Mouse (Mus musculus): ENCODE data around the gene Olfr1301.

DNA sequence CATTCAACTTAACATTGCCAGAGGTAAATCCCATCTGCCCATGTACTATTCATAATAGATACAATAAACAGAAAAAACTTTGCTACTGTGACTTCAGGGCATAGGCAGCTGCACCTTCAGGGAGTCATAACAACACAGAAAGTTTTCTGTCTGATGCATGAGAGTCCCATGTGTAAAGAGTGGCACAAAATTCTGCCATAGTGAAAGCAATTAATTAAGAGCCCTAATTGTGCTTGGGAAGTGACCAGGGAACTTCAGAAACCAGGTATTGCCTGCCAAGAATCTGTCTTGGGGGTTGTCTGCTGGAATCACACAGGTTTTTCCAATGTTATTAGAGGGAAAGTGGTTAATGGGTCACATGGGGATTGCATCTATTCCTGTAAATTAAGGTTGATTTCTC is 24.1 kb upstream of the Olfr1301 start:
- no peak for TF ChIP-seq CTCF (IDR thresholded peaks at IDR 0.05)
- TF ChIP-seq EP300 (IDR thresholded peaks at IDR 0.05; ENCODE audit: insufficient read depth, low read depth, low read length): no peak

Measured in heart, adult 2 months (tissue).